Mouse (Mus musculus) frontal cortex, adult 2 months (tissue): ENCODE data around the gene Btn2a2. TPM values are rescaled to one million over a fixed set of nuclear protein-coding genes. Genes with fewer than 3 reads are reported as not detected.
A peak's percentile ranks its signal among the peaks of the same experiment; 100 is the strongest.

Experiments used
- DNase-seq, 2 experiments: peaks; one replicate each; pipeline ENCODE4 v3.0.0; 2022; ENCODE audit warnings: low spot score in 1 of 2; ENCODE audit errors: extremely low spot score in 1 of 2
- polyA plus RNA-seq: library from polyadenylated mRNA; depleted of rRNA; stranded (reverse); fragments of >200 nt; gene quantifications from 2 replicates; pipeline ENCODE4 v1.2.3, GENCODE M21; 2012; rRNA removed

Btn2a2 gene
- polyA plus RNA-seq: 0.38 and 0.46 TPM in 2 replicates

GRCm38 (mm10) chr13:23488400-23489322, at the start of gene Btn2a2:
Btn2a2 (minus strand) TSS chr13:23488857.
- DNase-seq: peak; percentile 69 to 83

- no peak for DNase-seq
These were observed 49.6 kb upstream of the Btn2a2 start for GRCm38 (mm10) chr13:23538249-23538648.

- no peak for DNase-seq
These were observed 48.5 kb upstream of the Btn2a2 start for GRCm38 (mm10) chr13:23537006-23537710.

- DNase-seq: no peak
These were observed 47.6 kb upstream of the Btn2a2 start for GRCm38 (mm10) chr13:23536076-23536822.

- DNase-seq: peak; percentile 93 to 95
These were observed 46.7 kb upstream of the Btn2a2 start, which contains the start of gene Hist1h3g for GRCm38 (mm10) chr13:23535137-23536075. Hist1h3g (plus strand) TSS chr13:23535422.

GRCm38 (mm10) chr13:23534368-23535131, 45.9 kb upstream of the Btn2a2 start:
- DNase-seq: no peak

GRCm38 (mm10) chr13:23533560-23534367, 45.1 kb upstream of the Btn2a2 start, which contains the start of gene Hist1h2af:
Hist1h2af (plus strand) TSS chr13:23533906.
- DNase-seq: peak; percentile 73 to 87

GRCm38 (mm10) chr13:23532262-23533075, 43.8 kb upstream of the Btn2a2 start:
- no peak for DNase-seq

GRCm38 (mm10) chr13:23530901-23531875, 42.5 kb upstream of the Btn2a2 start, which contains the start of gene Hist1h4h:
Hist1h4h (plus strand) TSS chr13:23531050.
- peak; percentile 98 to 100 for DNase-seq

- DNase-seq: peak; percentile 41 to 92
These were observed 41.7 kb upstream of the Btn2a2 start for GRCm38 (mm10) chr13:23530181-23530900.

- DNase-seq: no peak
These were observed 41.0 kb upstream of the Btn2a2 start for GRCm38 (mm10) chr13:23529480-23530165.

GRCm38 (mm10) chr13:23529005-23529404, 40.3 kb upstream of the Btn2a2 start:
- no peak for DNase-seq

GRCm38 (mm10) chr13:23526312-23526711, 37.7 kb upstream of the Btn2a2 start:
- peak; percentile 89 to 99 for DNase-seq

GRCm38 (mm10) chr13:23525901-23526300, 37.2 kb upstream of the Btn2a2 start:
- DNase-seq: no peak

GRCm38 (mm10) chr13:23524654-23525053, 36.0 kb upstream of the Btn2a2 start:
- DNase-seq: peak in 1 of 2 experiments; percentile 77
